Mouse (Mus musculus) embryonic facial prominence, embryonic 13.5 days (tissue): ENCODE measurements around the gene Atn1. TPM values are rescaled to one million over a fixed set of nuclear protein-coding genes. Genes with fewer than 3 reads are reported as not detected.

ENCODE experiments used
- ATAC-seq: fragments of 200-750 bp; cut with Nextera tagmentation; 2 replicates; pipeline ENCODE4 v1.8.0; 2017; ENCODE audit warnings: low read depth; ENCODE audit not compliant: insufficient number of reproducible peaks, insufficient read depth, low FRiP score, low TSS enrichment
- H3K27ac ChIP-seq: fragments of 300-500 bp; sonication (generic); 2 replicates; pipeline ENCODE4 v1.5.1; 2015; ENCODE audit warnings: moderate library complexity, mild to moderate bottlenecking, inconsistent platforms
- H3K27me3 ChIP-seq: fragments of 300-500 bp; sonication (generic); 2 replicates; pipeline ENCODE4 v1.6.1; 2015; ENCODE audit warnings: mild to moderate bottlenecking, inconsistent platforms
- H3K36me3 ChIP-seq: fragments of 300-500 bp; sonication (generic); 2 replicates; pipeline ENCODE4 v1.6.1; 2015; ENCODE audit warnings: mild to moderate bottlenecking, inconsistent platforms
- H3K4me1 ChIP-seq: fragments of 300-500 bp; sonication (generic); 2 replicates; pipeline ENCODE4 v1.6.1; 2015; ENCODE audit warnings: inconsistent platforms
- H3K4me2 ChIP-seq: fragments of 300-500 bp; sonication (generic); 2 replicates; pipeline ENCODE4 v1.6.1; 2015; ENCODE audit warnings: moderate library complexity, mild to moderate bottlenecking, inconsistent platforms
- H3K4me3 ChIP-seq: fragments of 300-500 bp; sonication (generic); 2 replicates; pipeline ENCODE4 v1.5.1; 2015; ENCODE audit warnings: mild to moderate bottlenecking, inconsistent platforms
- H3K9ac ChIP-seq: fragments of 300-500 bp; sonication (generic); 2 replicates; pipeline ENCODE4 v1.6.1; 2015; ENCODE audit warnings: mild to moderate bottlenecking, inconsistent platforms
- H3K9me3 ChIP-seq: fragments of 300-500 bp; sonication (generic); 2 replicates; pipeline ENCODE4 v1.6.1; 2016; ENCODE audit warnings: inconsistent platforms
- WGBS: fragments of 180-500 bp; shearing (Covaris S2); methylation state at CpG from one replicate; pipeline ENCODE4 v1.1.7; 2015; ENCODE audit warnings: mixed read lengths; 5-methylcytosine and 5-hydroxymethylcytosine counted together
- polyA plus RNA-seq: library from polyadenylated mRNA; unstranded; fragments of >200 nt; fragmentation: Nextera tagmentation; extraction: Ambion mirVana; gene quantifications from 2 replicates; pipeline ENCODE4 v1.2.1, GENCODE M21; 2015

The Atn1 gene
- polyA plus RNA-seq, 1 experiment from 2014 or later = 22.2 TPM

DNA sequence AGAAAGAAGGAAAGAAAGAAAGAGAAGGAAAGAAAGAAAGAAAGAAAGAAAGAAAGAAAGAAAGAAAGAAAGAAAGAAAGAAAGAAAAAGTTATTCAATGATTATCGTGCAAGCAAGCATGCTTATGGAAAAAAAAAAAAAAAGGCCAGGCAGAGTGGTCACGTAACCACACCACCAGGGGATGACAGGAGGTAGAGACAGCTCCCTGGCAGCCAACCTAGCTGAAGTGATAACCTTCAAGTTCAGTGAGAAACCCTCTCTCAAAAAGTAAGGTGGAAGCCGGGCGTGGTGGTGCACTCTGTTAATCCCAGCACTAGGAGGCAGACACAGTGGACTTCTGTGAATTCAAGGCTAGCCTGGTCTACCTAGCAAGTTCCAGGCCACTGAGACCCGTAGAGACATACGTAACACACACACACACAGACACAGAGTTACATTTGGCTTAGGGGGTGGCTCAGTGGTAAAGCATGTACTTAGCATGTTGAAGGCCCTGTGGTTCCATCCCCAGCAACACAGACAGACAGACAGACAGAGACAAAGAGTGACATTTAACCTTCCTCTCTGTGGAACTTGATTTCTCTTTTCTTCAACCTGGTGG, 33.3 kb downstream of the Atn1 start:
- no peak for ATAC-seq
- H3K27ac ChIP-seq = no peak overlapping the region
- H3K4me1 ChIP-seq = 0 out of 2 replicates have a peak, but pooled peaks cover 7% of the 10 kb centered on the region
- H3K9ac ChIP-seq = no peak overlapping the region
- whole genome bisulfite sequencing = 86% methylated on average over 6 of the region's 6 CpGs
- no peaks in the 10 kb centered on the region for H3K36me3 ChIP-seq
- no peak overlapping the region for H3K4me2 ChIP-seq
- no peak overlapping the region for H3K4me3 ChIP-seq
- H3K27me3 ChIP-seq = no peaks in the 10 kb centered on the region
- H3K9me3 ChIP-seq = no peaks in the 10 kb centered on the region

DNA sequence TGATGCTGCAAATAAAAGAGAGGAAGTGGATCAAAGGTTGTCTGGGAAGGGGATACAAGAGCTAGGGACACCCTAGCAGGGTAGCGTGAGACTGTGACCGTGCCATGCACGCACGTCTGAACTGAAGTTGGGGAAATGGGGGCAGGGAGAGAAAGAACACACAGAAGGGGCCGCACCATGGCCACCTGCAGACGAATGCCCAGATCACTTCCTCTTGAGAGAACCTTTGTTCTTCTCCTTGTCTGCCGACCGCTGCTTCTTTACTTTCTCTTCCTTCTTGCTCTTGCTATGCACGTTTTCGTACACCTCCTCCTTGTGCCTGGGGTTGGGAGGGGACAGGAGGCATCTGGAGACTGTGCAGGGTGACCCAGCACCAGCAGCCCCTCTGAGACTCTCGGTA, 35.4 kb downstream of the Atn1 start:
- H3K4me2 ChIP-seq = no peak overlapping the region
- no peak for ATAC-seq
- no peak overlapping the region for H3K27ac ChIP-seq
- peak overlapping the region; percentile 44; the same call in 1 of the 2 replicates for H3K9ac ChIP-seq
- WGBS = 72% methylated on average over 11 of the region's 11 CpGs
- peaks cover 16% of the 10 kb centered on the region for H3K36me3 ChIP-seq
- no peaks in the 10 kb centered on the region for H3K27me3 ChIP-seq
- H3K9me3 ChIP-seq = no peaks in the 10 kb centered on the region
- no peak overlapping the region for H3K4me3 ChIP-seq
- 0 out of 2 replicates have a peak, but pooled peaks cover 7% of the 10 kb centered on the region for H3K4me1 ChIP-seq

DNA sequence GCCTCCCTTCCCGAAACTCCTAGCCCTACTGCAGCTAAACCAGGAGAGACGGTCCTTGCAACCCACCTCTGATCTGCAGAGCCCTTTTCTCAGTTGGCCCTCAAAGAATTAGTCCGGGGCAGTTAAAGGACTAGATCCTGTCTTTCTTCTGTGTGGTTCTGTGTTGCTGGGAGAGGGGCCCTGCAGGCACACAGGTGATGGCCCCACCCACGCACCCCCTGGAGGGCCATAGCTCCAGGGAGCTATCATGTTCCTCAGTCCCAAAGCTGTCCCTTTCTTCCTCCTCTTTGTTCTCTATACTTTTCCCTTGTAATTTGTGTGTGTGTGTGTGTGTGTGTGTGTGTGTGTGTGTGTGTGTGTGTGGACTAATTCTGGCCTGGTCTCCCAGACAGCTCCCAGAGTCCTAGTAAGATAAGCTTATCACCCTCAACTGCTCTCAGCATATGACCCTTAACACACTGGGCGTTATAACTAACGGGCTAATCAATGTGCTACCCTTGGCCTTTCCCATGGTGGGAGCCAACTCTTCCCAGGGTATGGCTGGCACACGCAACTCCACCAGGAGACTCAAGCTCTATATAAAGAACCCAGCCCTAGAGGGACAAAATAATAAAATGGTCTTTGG, 36.9 kb downstream of the Atn1 start:
- peak overlapping the region; percentile 73 for H3K27ac ChIP-seq
- H3K4me2 ChIP-seq = peak overlapping the region; percentile 49
- H3K9me3 ChIP-seq = no peaks in the 10 kb centered on the region

DNA sequence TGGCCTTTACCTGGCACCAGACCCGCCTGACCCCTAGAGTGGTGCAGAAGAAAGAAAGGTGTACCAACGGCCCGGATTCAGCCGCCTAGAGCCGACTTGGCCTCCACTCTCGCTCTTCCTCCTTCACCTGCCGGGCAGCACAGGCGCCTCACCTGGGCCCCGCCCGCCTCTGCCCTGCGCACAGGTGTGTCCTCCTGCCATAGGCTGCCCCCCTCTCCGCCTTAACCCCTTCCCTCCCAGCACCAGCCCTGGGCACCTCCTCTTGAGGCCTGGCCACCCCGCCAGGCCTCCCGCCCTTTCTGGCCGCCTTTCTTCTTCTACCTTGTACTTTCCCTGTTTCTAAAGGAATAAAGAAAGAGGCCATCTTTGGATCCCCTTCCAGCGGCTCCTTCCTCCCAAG, 37.6 kb downstream of the Atn1 start:
- 46% methylated on average over 16 of the region's 16 CpGs for WGBS
- Histone ChIP-seq H3K4me2 (peak overlapping the region; percentile 49), H3K36me3 (peaks cover 38% of the 10 kb centered on the region), H3K9me3 (no peaks in the 10 kb centered on the region), H3K4me1 (peaks cover 14% of the 10 kb centered on the region), H3K27ac (peak overlapping the region; percentile 73), H3K4me3 (peak overlapping the region; percentile 39), H3K9ac (peak overlapping the region; percentile 65), H3K27me3 (no peaks in the 10 kb centered on the region)
- ATAC-seq = peak; percentile 48; the same call in 1 of the 2 replicates

More for the DNA sequence above, 36.9 kb downstream of the Atn1 start:
- Histone ChIP-seq H3K36me3 (peaks cover 31% of the 10 kb centered on the region), H3K4me3 (peak overlapping the region; percentile 39), H3K4me1 (0 out of 2 replicates have a peak, but pooled peaks cover 7% of the 10 kb centered on the region), H3K27me3 (no peaks in the 10 kb centered on the region), H3K9ac (peak overlapping the region; percentile 65)
- no peak for ATAC-seq
- WGBS = 58% methylated on average over 7 of the region's 7 CpGs

DNA sequence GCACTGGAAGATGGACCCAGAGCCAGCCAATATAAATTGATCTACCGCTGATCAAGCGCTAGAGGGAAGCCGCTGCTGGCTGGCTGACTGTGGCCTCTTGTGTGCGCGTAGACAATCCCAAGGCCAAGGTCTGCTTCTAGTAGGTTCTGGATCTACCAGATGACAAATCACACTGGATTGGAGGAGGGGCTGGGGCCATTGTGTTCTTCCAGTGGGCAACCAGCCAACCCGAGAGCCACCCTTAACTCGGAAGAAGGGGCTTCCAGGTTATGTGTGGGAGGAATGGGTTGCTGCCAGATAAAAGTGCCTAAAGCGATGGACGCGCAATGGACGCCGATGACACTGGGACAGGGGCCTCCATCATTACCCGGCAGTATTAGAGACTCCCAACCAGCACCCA, 38.4 kb downstream of the Atn1 start:
- H3K27ac ChIP-seq = peak overlapping the region; percentile 65
- H3K4me1 ChIP-seq = peaks cover 21% of the 10 kb centered on the region
- H3K4me2 ChIP-seq = peak overlapping the region; percentile 47
- H3K27me3 ChIP-seq = no peaks in the 10 kb centered on the region
- no peak for ATAC-seq
- H3K4me3 ChIP-seq = peak overlapping the region; percentile 39
- peaks cover 38% of the 10 kb centered on the region for H3K36me3 ChIP-seq
- H3K9me3 ChIP-seq = no peaks in the 10 kb centered on the region
- 66% methylated on average over 13 of the region's 13 CpGs for WGBS
- H3K9ac ChIP-seq = peak overlapping the region; percentile 65

DNA sequence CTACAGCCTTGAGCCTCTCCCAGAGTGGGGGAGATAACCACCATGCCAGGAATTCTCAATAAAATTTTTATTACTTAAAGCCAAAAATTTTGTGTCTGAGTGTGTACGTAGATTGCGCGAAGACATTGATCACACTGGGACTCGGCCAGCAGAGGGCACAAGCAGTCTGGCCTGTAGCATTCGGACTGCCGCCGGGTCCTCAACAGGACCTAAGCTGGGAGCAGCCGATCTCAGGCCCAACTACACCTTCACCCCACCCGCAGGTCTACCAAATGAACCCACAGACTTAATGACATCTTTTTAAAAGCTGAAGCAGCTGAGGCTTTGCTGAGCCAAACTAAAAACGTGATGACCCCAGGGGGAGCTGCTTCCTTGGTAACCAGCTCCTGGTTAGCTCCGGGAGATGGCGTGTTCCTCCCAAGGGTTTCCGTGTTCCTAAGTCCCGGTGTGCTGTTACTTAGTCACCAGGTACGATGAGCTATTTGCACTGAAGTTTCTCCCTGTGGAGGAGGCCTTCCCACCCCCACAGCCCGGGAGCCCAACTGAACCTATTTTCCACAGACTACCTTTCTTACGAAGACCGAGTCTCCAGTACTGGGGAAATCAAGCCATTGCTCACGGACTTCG, 39.3 kb downstream of the Atn1 start:
- Histone ChIP-seq H3K36me3 (peaks cover 38% of the 10 kb centered on the region), H3K9me3 (no peaks in the 10 kb centered on the region), H3K4me3 (peak overlapping the region; percentile 39), H3K27me3 (no peaks in the 10 kb centered on the region), H3K4me1 (peaks cover 25% of the 10 kb centered on the region), H3K9ac (no peak overlapping the region), H3K4me2 (peak overlapping the region; percentile 47), H3K27ac (peak overlapping the region; percentile 65; the same call in 1 of the 2 replicates)
- no peak for ATAC-seq
- WGBS = 63% methylated on average over 20 of the region's 20 CpGs

DNA sequence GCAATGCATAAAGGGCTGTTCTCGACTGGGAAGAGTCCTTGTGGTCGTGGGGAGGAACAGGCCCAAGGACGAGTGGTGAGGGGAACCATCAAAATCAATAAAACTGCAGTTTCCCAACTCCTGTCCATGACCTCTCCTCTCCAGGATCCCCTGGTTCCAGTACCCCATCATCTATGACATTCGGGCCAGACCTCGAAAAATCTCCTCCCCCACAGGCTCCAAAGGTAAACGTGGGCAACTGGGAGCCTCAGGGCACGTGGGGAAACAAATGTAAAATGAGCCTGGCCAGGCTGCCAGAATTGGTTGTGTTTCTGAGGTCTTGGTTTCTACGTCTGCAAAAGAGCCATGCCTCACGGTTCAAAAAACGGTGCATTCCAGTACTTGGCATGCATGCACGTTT, 43.4 kb downstream of the Atn1 start:
- 11% methylated on average over 11 of the region's 11 CpGs for WGBS
- Histone ChIP-seq H3K9me3 (no peaks in the 10 kb centered on the region), H3K27ac (peak overlapping the region; percentile 90), H3K27me3 (no peaks in the 10 kb centered on the region), H3K9ac (peak overlapping the region; percentile 98), H3K4me2 (peak overlapping the region; percentile 95), H3K4me3 (peak overlapping the region; percentile 98), H3K4me1 (peaks cover 38% of the 10 kb centered on the region), H3K36me3 (peaks cover 51% of the 10 kb centered on the region)
- ATAC-seq = no peak

DNA sequence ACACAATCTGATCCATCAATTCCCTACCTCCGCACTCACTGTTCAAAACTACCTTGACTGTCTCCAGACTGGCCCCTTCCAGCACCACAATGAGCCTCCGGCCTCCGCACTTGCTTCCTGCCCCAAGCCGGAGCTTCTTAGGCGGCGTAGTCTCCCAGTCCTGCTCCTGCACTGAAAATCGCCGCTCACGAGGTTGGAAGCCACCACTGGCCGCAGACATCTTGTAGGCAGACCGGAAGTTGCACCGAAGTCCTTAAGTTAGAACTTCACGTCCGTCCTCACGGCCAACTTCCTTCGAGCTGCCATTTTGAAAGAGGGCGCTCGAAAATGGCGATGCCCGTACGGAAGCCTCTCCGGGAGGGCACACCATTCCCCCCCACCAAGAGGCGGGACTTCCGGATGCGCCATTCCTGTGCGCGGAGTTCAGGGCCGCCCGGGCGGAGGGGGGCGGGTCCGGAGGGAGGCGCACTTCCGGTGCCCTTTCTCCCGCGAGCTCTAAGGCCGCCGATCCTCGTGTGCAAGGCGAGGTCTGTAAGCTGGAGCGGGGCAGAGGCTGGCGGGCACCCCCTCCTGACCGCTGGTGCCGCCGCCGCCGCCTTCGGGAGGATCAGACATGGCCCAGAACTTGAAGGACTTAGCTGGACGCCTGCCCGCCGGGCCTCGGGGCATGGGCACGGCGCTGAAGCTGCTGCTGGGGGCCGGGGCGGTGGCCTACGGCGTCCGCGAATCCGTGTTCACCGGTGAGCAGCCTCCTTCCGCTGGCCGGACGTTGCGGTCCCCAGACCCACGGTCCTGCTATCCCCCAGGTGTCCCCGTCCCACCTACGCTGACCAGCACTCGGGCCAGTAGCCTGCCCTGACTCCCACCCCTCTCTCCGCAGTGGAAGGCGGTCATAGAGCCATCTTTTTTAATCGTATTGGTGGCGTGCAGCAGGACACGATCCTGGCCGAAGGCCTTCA, 44.2 kb downstream of the Atn1 start, which contains the start of the genes Emg1 and Phb2:
Gene Emg1, minus strand, starts transcription at position 355 of the 959 bp plus-strand sequence.
Gene Phb2, plus strand, starts transcription at position 513 of the 959 bp plus-strand sequence.
- peaks cover 38% of the 10 kb centered on the region for H3K4me1 ChIP-seq
- H3K4me2 ChIP-seq = peak within 1 kb of the TSS; percentile 95
- under 1% methylated on average over 75 of the region's 76 CpGs for WGBS
- no peaks in the 10 kb centered on the region for H3K9me3 ChIP-seq
- ATAC-seq = peak; percentile 93
- peak within 1 kb of the TSS; percentile 98 for H3K9ac ChIP-seq
- no peaks in the 10 kb centered on the region for H3K27me3 ChIP-seq
- H3K4me3 ChIP-seq = peak within 1 kb of the TSS; percentile 98
- H3K36me3 ChIP-seq = peaks cover 54% of the 10 kb centered on the region
- peak within 1 kb of the TSS; percentile 90 for H3K27ac ChIP-seq

DNA sequence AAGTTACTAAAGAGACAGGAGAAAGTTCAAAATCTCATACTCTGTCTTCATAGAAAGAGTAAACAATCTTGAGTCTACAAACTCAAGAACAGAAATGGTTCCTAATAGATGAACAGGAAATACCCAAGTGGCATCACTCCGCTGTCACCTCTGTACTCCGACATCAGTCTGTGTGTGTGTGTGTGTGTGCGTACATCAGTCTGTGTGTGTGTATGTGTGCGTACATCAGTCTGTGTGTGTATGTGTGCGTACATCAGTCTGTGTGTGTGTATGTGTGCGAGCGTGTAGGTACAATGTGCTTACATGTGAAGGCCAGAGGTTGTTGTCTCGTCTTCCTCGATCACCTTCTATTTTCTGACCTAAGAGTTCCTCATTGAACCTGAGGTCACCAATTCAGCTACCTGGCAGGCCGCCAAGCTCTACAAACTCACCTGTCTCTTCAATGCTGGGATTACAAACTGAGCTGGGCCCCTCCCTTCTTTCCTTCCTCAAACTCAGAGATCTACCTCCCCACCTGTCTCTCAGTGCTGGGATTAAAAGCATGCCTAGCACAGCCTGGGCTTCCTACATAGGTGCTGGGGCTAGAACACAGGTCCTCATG, 47.9 kb downstream of the Atn1 start:
- H3K27me3 ChIP-seq = no peaks in the 10 kb centered on the region
- peaks cover 31% of the 10 kb centered on the region for H3K4me1 ChIP-seq
- ATAC-seq = no peak
- H3K9ac ChIP-seq = no peak overlapping the region
- H3K4me2 ChIP-seq = no peak overlapping the region
- H3K9me3 ChIP-seq = no peaks in the 10 kb centered on the region
- no peak overlapping the region for H3K4me3 ChIP-seq
- WGBS = 94% methylated on average over 10 of the region's 10 CpGs
- peaks cover 56% of the 10 kb centered on the region for H3K36me3 ChIP-seq
- H3K27ac ChIP-seq = no peak overlapping the region

DNA sequence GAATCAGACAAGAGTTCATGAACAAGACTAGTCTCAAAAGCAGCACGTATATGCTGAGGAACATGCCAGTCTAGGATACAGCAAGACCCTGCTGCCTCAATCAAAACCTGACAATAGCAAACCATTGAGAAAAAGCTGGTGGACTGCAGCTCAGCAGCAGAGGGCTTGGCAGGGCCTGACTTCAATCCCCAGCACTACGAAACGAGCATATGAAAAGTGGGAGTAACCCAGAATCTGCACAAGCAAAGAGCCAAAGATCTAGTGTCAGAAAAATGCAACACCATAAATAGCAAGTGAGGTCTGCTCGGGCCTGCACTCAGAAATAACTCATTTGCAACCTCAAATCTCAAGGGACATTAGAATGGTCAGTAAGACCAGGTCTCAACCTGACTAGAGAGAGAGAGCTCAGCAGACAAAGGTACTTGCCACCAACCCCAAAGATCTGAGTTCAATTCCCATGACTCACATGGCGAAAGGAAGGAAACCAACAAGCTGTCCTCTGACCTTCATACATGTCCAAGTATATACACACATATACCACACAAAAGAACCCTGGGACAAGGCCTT, 50.2 kb downstream of the Atn1 start:
- Histone ChIP-seq H3K4me3 (no peak overlapping the region), H3K27ac (no peak overlapping the region), H3K27me3 (no peaks in the 10 kb centered on the region), H3K9me3 (no peaks in the 10 kb centered on the region), H3K4me1 (peaks cover 25% of the 10 kb centered on the region), H3K9ac (no peak overlapping the region), H3K4me2 (no peak overlapping the region), H3K36me3 (peaks cover 78% of the 10 kb centered on the region)
- ATAC-seq = no peak
- 87% methylated on average over 5 of the region's 5 CpGs for WGBS
